Comparison of ENCODE assay signal across 9 mouse cellular contexts in the genomic region with DNA sequence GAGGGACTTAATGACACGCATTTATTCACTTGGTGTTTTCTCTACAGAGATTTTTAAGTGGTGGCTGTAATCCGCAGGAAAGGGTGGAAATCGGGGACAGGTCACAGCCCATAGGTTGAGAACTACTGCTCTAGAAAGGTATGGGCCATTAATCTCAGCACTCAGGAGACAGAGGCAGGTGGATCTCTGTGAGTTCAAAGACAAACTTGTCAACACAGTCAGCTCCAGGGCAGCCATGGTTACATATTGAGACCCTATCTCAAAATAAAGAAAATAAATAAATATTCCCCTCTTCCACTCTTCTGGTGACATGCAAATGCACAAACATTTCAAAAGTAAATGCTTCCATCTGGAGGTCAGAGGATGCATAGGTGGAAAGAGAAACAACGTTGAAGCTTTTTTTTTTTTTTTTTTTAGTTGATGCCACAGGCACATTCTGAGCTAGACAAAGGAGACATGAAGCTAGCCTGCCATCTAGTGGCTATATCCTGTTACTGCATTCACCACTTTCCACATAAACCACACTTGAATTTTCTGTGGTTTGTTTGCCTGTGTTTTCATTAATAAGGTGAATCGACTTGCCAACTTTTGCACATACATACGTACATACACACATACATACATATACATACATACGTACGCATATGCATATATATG. TPM values are rescaled to one million over a fixed set of nuclear protein-coding genes. Genes with fewer than 3 reads are reported as not detected.
DNase-seq lines count a peak whose midpoint lies in the region; ATAC-seq lines count a peak whose summit lies in the region.
"Had no signal": no experiment of that assay in that cellular context is flagged by ENCODE, and none has a peak within 500 bp of the region (broad histone marks: within the 10 kb centered on the region; RNA-seq: fewer than 3 reads in every experiment).

No protein-coding gene starts in this region.

- peak; percentile 79 for ATAC-seq in granulocyte monocyte progenitor cell, adult 5-6 weeks (replicated peaks; ENCODE audit: poor library complexity, severe bottlenecking)
- no peak; the same call in 1 of the 2 replicates for ATAC-seq in midbrain, embryonic 14.5 days (ENCODE audit: low FRiP score, low TSS enrichment)

- 0 out of 2 replicates have a peak, but pooled peaks cover 4% of the 10 kb centered on the region for H3K27me3 ChIP-seq in limb, embryonic 10.5 days (ENCODE audit: low read depth, poor library complexity, severe bottlenecking)
- H3K27me3 ChIP-seq in midbrain, embryonic 14.5 days (ENCODE audit: control insufficient read depth, insufficient read depth, low read length): no peaks in the 10 kb centered on the region

- H3K4me3 ChIP-seq in limb, embryonic 10.5 days: no peak overlapping the region
- no peak overlapping the region for H3K4me3 ChIP-seq in midbrain, embryonic 14.5 days (replicated peaks; ENCODE audit: low read depth, low read length)
- H3K4me3 ChIP-seq: limb, embryonic 12.5 days had no signal

- no peaks in the 10 kb centered on the region for H3K4me1 ChIP-seq in limb, embryonic 10.5 days
- H3K4me1 ChIP-seq in midbrain, embryonic 14.5 days (ENCODE audit: control insufficient read depth, insufficient read depth, low read length): no peaks in the 10 kb centered on the region
- H3K4me1 ChIP-seq: limb, embryonic 12.5 days had no signal

- H3K36me3 ChIP-seq in limb, embryonic 10.5 days: no peaks in the 10 kb centered on the region
- no peaks in the 10 kb centered on the region for H3K36me3 ChIP-seq in midbrain, embryonic 14.5 days (ENCODE audit: control insufficient read depth, insufficient read depth, low read length)
- H3K36me3 ChIP-seq: limb, embryonic 12.5 days had no signal

- H3K27ac ChIP-seq in limb, embryonic 10.5 days: no peak overlapping the region
- H3K27ac ChIP-seq in midbrain, embryonic 14.5 days (replicated peaks; ENCODE audit: low read depth, low read length): no peak overlapping the region
- H3K27ac ChIP-seq: limb, embryonic 12.5 days had no signal

- H3K4me2 ChIP-seq in midbrain, embryonic 14.5 days (ENCODE audit: low read length): no peak overlapping the region
- H3K4me2 ChIP-seq: limb, embryonic 12.5 days had no signal

- H3K9ac ChIP-seq in midbrain, embryonic 14.5 days (replicated peaks; ENCODE audit: low read length): no peak overlapping the region
- H3K9ac ChIP-seq: limb, embryonic 12.5 days had no signal

- 38% methylated on average over 8 of the region's 8 CpGs for WGBS in limb, embryonic 10.5 days
- WGBS in midbrain, embryonic 14.5 days: 37% methylated on average over 8 of the region's 8 CpGs

- no peaks in the 10 kb centered on the region for H3K9me3 ChIP-seq in limb, embryonic 10.5 days (replicated peaks)
- no peaks in the 10 kb centered on the region for H3K9me3 ChIP-seq in midbrain, embryonic 14.5 days (ENCODE audit: control insufficient read depth, low read length)
- H3K9me3 ChIP-seq: limb, embryonic 12.5 days had no signal

- intact Hi-C loops in heart, postnatal 25 days (cut with DNase I): loop anchor here (2.0 kb wide), 1 partner anchor 1162 kb away; a partner anchor contains a TSS

- DNase-seq in heart, adult 8-10 months (ENCODE audit: low spot score): peak; percentile 28
- DNase-seq in heart, postnatal 25 days (ENCODE audit: low spot score): no peak
- DNase-seq in CD4-positive helper T cell, adult 2 months (ENCODE audit: low read depth, low spot score): peak; percentile 61
- DNase-seq in c-Kit-negative CD71-positive TER-119-positive erythroid progenitor cells, embryonic 14.5 days (ENCODE audit: low read depth, low spot score): peak; percentile 71
- DNase-seq in limb, embryonic 10.5 days (ENCODE audit: low spot score): peak; percentile 37
- peak; percentile 87 for DNase-seq in midbrain, embryonic 14.5 days
- DNase-seq in testis, postnatal 14 days (ENCODE audit: low spot score): no peak

RNA-seq across cellular contexts. Expression of a gene that starts 26.1 kb away (rescaled TPM):
- under 1 TPM; 0.14 to 0.41 (median 0.29) TPM for total RNA-seq in heart, adult 8-10 months (2022)
- total RNA-seq in heart, postnatal 25 days (2021): under 1 TPM in 1 of 2 experiments, not detected in 1; 0.21 TPM
- not detected in 2 replicates for total RNA-seq in granulocyte monocyte progenitor cell, adult 5-6 weeks (2014; fragmentation: Nextera tagmentation)
- total RNA-seq in granulocyte monocyte progenitor cell, adult 5-6 weeks (2017): not detected in 2 replicates
- polyA plus RNA-seq in limb, embryonic 10.5 days (2016; fragmentation: Nextera tagmentation; extraction: Ambion mirVana): not detected in 2 replicates
- polyA plus RNA-seq in midbrain, embryonic 14.5 days (2014; fragmentation: Nextera tagmentation; extraction: Ambion mirVana): 0.65 and 0.68 TPM in 2 replicates
- polyA plus RNA-seq: limb, embryonic 12.5 days had no signal

RNA-seq across cellular contexts. Expression of a gene that starts 34.4 kb away (rescaled TPM):
- not detected for total RNA-seq in heart, adult 8-10 months (2022)
- total RNA-seq in heart, postnatal 25 days (2021): under 1 TPM; 0.08 to 0.10 TPM
- not detected in 2 replicates for total RNA-seq in granulocyte monocyte progenitor cell, adult 5-6 weeks (2014; fragmentation: Nextera tagmentation)
- not detected in 2 replicates for total RNA-seq in granulocyte monocyte progenitor cell, adult 5-6 weeks (2017)
- polyA plus RNA-seq in limb, embryonic 10.5 days (2016; fragmentation: Nextera tagmentation; extraction: Ambion mirVana): not detected in 2 replicates
- 0.07 and 0.18 TPM in 2 replicates for polyA plus RNA-seq in midbrain, embryonic 14.5 days (2014; fragmentation: Nextera tagmentation; extraction: Ambion mirVana)
- polyA plus RNA-seq: limb, embryonic 12.5 days had no signal

RNA-seq across cellular contexts. Expression of a gene that starts 45.1 kb away (rescaled TPM):
- total RNA-seq in heart, adult 8-10 months (2022): 10 to 100 TPM; 10.8 to 12.4 (median 11.5) TPM
- total RNA-seq in heart, postnatal 25 days (2021): 10 to 100 TPM; 10.8 to 11.4 TPM
- 68.6 and 120 TPM in 2 replicates for total RNA-seq in granulocyte monocyte progenitor cell, adult 5-6 weeks (2014; fragmentation: Nextera tagmentation)
- total RNA-seq in granulocyte monocyte progenitor cell, adult 5-6 weeks (2017): 127 and 204 TPM in 2 replicates
- 15.4 and 25.6 TPM in 2 replicates for polyA plus RNA-seq in limb, embryonic 10.5 days (2016; fragmentation: Nextera tagmentation; extraction: Ambion mirVana)
- polyA plus RNA-seq in midbrain, embryonic 14.5 days (2014; fragmentation: Nextera tagmentation; extraction: Ambion mirVana): 7.3 and 12.6 TPM in 2 replicates

Comparison
In these comparisons a context has a peak if more than half of its experiments do, and no peak if none do; other contexts are left out.
1. DNase-seq: peak in heart, adult 8-10 months (single experiment), CD4-positive helper T cell, adult 2 months (single experiment), c-Kit-negative CD71-positive TER-119-positive erythroid progenitor cells, embryonic 14.5 days (single experiment), limb, embryonic 10.5 days (single experiment) and midbrain, embryonic 14.5 days (single experiment); none in heart, postnatal 25 days (single experiment) and testis, postnatal 14 days (single experiment).
2. RNA of a gene that starts 45.1 kb away (total RNA-seq): 68.6 to 204 TPM in granulocyte monocyte progenitor cell, adult 5-6 weeks; 10.8 to 12.4 TPM in heart, adult 8-10 months and 10.8 to 11.4 TPM in heart, postnatal 25 days; every median in the first group is over 4 times any median in the second.